Mouse (Mus musculus) liver, embryonic 14.5 days (tissue): ENCODE results near the gene Rab6b. TPM values are rescaled to one million over a fixed set of nuclear protein-coding genes. Genes with fewer than 3 reads are reported as not detected.

ENCODE experiments used
- ATAC-seq: fragments of 200-750 bp; cut with Nextera tagmentation; 2 replicates; pipeline ENCODE4 v1.8.0; 2017; ENCODE audit warnings: moderate number of reproducible peaks, mild to moderate bottlenecking, moderate library complexity; ENCODE audit not compliant: insufficient read depth
- DNase-seq, 3 experiments: peaks; one replicate each; pipeline ENCODE4 v3.0.0-alpha.2; 2012 to 2013; ENCODE audit warnings: low read depth in 3 of 3, low spot score in 3 of 3
- H3K27ac ChIP-seq: fragments of 300-500 bp; sonication (generic); 2 replicates; pipeline ENCODE4 v1.5.1; 2014; ENCODE audit warnings: moderate library complexity, mild to moderate bottlenecking, control low read depth, inconsistent platforms
- H3K27me3 ChIP-seq: fragments of 300-500 bp; sonication (generic); 2 replicates; pipeline ENCODE4 v1.6.1; 2014; ENCODE audit warnings: mild to moderate bottlenecking, low read length, moderate library complexity; ENCODE audit not compliant: control insufficient read depth, insufficient read depth
- H3K36me3 ChIP-seq: fragments of 300-500 bp; sonication (generic); replicated peaks from 2 replicates; pipeline ENCODE4 v1.6.1; 2014; ENCODE audit warnings: low read depth; ENCODE audit not compliant: control insufficient read depth, insufficient read depth
- H3K4me1 ChIP-seq, 2 experiments: fragments of 200-500 bp in 1 of 2; fragments of 300-500 bp in 1 of 2; sonication (generic) in 1 of 2; replicated peaks; 2 replicates each; pipeline ENCODE4 v1.6.1; 2012 to 2014; ENCODE audit warnings: antibody characterized with exemption in 1 of 2, inconsistent platforms in 1 of 2, low read length in 1 of 2; ENCODE audit not compliant: control insufficient read depth in 2 of 2, insufficient read depth in 2 of 2
- H3K4me2 ChIP-seq: fragments of 300-500 bp; sonication (generic); 2 replicates; pipeline ENCODE4 v1.6.1; 2014; ENCODE audit warnings: low read depth, mild to moderate bottlenecking, control low read depth, moderate library complexity
- H3K4me3 ChIP-seq, 2 experiments: fragments of 200-500 bp in 1 of 2; fragments of 300-500 bp in 1 of 2; sonication (generic) in 1 of 2; 2 replicates each; pipeline ENCODE4 v1.5.1; 2012 to 2014; ENCODE audit warnings: low read depth in 2 of 2, low read length in 2 of 2, mild to moderate bottlenecking in 2 of 2, control low read depth in 1 of 2, inconsistent platforms in 1 of 2, moderate library complexity in 1 of 2; ENCODE audit not compliant: insufficient read depth in 1 of 2
- H3K9ac ChIP-seq: fragments of 300-500 bp; sonication (generic); replicated peaks from 2 replicates; pipeline ENCODE4 v1.6.1; 2014; ENCODE audit warnings: mild to moderate bottlenecking, control low read depth, moderate library complexity
- H3K9me3 ChIP-seq: fragments of 300-500 bp; sonication (generic); 2 replicates; pipeline ENCODE4 v1.6.1; 2016; ENCODE audit warnings: low read length, mixed read lengths; ENCODE audit not compliant: control insufficient read depth
- CTCF ChIP-seq: IDR thresholded peaks from 2 replicates; pipeline ENCODE4 v1.5.1; 2016; ENCODE audit warnings: antibody characterized with exemption, low read depth, control low read depth
- EP300 ChIP-seq: IDR thresholded peaks from 2 replicates; pipeline ENCODE4 v1.6.1; 2016; ENCODE audit warnings: antibody characterized with exemption, low read depth
- WGBS: fragments of 180-500 bp; shearing (Covaris S2); extraction: QIAGEN DNeasy Blood & Tissue Kit; methylation state at CpG from one replicate; pipeline ENCODE4 v1.1.7; 2014; ENCODE audit not compliant: insufficient replicate concordance; 5-methylcytosine and 5-hydroxymethylcytosine counted together
- polyA plus RNA-seq, 2 experiments: library from polyadenylated mRNA; depleted of rRNA in 1 of 2; stranded (reverse) in 1 of 2; unstranded in 1 of 2; fragments of >200 nt; fragmentation: Nextera tagmentation in 1 of 2; extraction: Ambion mirVana in 1 of 2; gene quantifications; 2 replicates each; pipeline versions ENCODE4 v1.2.1 to v1.2.3; 2012 to 2014

Gene Rab6b
- polyA plus RNA-seq, 2 experiments, result 0.11 TPM; not detected in 1

DNA sequence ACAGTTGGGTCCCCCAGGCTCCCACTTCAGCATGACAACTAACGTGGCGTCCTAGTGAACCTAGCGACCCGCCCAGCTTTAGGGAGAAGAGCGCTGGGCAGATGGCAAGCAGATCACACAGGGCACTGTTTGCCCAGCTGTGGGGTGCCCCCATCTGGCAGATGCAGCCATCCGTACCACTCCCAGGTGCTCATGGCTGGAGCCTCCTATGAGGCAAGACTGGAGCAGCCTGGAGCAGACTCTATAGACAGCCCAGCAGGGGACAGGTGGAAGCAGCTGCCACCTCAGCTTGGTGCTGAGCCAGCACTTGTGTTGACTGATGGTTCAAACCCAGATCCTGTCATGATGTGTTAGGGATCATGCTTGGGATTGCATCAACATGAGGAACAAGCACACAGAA is 56.5 kb downstream of the Rab6b start:
- no peak overlapping the region for H3K4me2 ChIP-seq
- H3K27me3 ChIP-seq, result no peaks in the 10 kb centered on the region
- H3K27ac ChIP-seq, result no peak overlapping the region
- H3K9me3 ChIP-seq, result no peaks in the 10 kb centered on the region
- no peaks in the 10 kb centered on the region for H3K4me1 ChIP-seq
- ATAC-seq (no peak), DNase-seq (no peak)
- no peaks in the 10 kb centered on the region for H3K36me3 ChIP-seq
- 66% methylated on average over 6 of the region's 6 CpGs for WGBS
- H3K9ac ChIP-seq, result no peak overlapping the region
- no peak for TF ChIP-seq EP300
- no peak for TF ChIP-seq CTCF
- H3K4me3 ChIP-seq, result no peak overlapping the region

DNA sequence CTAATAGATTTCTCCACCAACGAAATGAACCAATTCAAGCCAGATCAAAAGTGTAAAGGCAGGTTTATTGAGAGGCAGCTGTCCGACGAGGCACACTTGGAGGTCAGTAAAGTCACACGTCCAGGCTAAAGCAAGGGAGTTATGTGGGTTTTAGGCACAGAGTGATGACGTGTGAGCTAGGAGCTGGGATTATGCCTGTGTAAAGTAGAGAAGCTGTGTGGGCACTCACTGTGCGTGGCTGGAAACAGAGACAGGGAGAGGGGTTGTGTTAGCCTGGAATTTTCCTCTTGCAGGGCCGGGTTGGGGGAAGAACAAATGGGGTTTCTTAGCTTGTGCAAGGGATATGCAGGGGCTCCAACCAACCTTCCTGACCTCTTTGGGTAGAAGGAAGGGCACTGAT is 57.2 kb downstream of the Rab6b start:
- Histone ChIP-seq H3K36me3 (no peaks in the 10 kb centered on the region), H3K4me3 (no peak overlapping the region), H3K9ac (no peak overlapping the region), H3K4me2 (no peak overlapping the region), H3K27ac (no peak overlapping the region), H3K9me3 (no peaks in the 10 kb centered on the region), H3K4me1 (no peaks in the 10 kb centered on the region), H3K27me3 (no peaks in the 10 kb centered on the region)
- TF ChIP-seq CTCF (no peak), EP300 (no peak)
- DNase-seq (no peak), ATAC-seq (no peak)
- 58% methylated on average over 7 of the region's 7 CpGs for WGBS

DNA sequence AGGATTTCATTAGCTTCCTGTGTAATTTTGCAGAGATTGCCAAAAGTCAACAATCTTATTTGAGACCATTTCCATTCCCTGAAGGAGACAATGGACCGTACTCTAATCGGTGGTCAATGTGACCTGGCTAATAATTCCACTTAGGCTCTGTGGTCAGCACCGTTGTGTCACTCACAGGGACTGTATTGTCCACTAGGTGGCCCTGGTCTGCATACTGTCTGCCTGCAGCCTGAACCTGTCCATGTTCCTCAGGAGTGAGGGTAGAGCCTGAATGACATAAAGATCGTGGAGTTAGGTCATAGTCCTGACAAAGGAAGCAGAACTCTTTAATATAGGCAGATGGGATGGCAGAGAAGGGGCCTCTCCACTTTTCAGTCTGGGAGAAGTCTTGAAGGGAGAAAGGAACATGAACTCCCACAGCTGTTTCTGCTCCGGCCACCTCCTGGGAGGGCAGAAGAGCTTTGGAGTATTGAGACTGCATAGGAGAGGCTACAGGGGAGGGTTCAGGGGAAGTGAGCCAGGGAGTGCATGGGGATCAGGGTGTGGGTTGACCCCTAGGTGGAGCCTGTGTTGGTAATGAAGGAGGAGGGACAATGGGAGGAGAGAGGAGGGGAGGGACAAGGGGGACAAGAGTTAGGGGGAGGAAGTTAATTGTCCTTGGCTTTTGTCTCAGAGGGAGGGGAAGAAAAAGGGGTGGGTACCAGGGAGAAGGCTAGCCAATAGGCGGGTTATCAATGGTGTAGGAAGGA is 63.4 kb downstream of the Rab6b start:
- ATAC-seq, result no peak
- Histone ChIP-seq H3K4me1 (no peaks in the 10 kb centered on the region), H3K36me3 (no peaks in the 10 kb centered on the region), H3K4me2 (no peak overlapping the region), H3K9ac (no peak overlapping the region), H3K27ac (no peak overlapping the region), H3K9me3 (no peaks in the 10 kb centered on the region), H3K27me3 (no peaks in the 10 kb centered on the region), H3K4me3 (no peak overlapping the region)
- DNase-seq, result no peak
- WGBS, result 37% methylated on average over 6 of the region's 6 CpGs
- no peak for TF ChIP-seq EP300
- peak; percentile 77 for TF ChIP-seq CTCF

DNA sequence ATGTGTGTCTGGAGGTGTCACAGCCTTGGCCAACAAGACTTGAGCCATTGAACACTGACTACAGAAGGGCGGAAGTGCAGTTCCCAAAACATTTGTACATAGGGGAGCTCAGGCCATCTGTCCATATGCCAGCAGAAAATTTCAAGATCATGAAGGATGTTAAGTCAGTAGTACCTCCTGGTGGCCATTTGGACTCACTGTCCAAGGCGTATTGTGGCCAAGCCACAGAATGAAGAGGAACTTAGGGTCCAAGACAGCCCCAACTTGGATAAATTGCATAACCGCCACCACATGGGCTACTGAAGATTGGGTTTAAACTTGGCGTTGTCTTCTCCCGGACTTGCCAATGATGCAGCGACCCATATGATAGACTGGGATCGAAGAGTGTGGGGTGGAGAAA is 64.1 kb downstream of the Rab6b start:
- peaks cover 4% of the 10 kb centered on the region in 2 experiments for H3K4me1 ChIP-seq
- no peaks in the 10 kb centered on the region for H3K36me3 ChIP-seq
- no peaks in the 10 kb centered on the region for H3K27me3 ChIP-seq
- no peak overlapping the region for H3K27ac ChIP-seq
- H3K4me2 ChIP-seq, result no peak overlapping the region
- DNase-seq (no peak), ATAC-seq (no peak)
- no peak overlapping the region for H3K4me3 ChIP-seq
- no peaks in the 10 kb centered on the region for H3K9me3 ChIP-seq
- WGBS, result 76% methylated on average over 7 of the region's 7 CpGs
- H3K9ac ChIP-seq, result no peak overlapping the region
- TF ChIP-seq EP300 (no peak), CTCF (no peak)

DNA sequence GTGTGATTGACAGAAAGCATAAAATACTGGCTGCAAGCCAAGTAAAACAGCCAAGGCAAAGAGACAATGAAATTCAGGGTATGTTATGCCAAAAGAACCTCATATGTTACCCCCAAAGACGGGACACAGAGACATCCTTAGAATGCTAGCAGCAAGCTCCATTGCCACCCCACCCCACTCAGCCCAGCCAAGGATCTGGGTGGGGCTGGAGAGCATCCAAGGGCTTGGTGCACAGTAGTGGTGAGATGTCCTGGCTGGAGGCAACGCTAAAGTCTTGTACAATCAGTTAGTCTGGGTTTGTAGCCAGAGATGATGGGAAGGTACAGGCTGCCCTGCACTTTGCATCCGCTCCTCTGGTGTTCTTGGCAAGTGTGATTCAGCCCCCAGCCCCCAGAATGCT is 68.7 kb downstream of the Rab6b start:
- no peak for ATAC-seq
- peak overlapping the region; percentile 54 to 80 for H3K4me3 ChIP-seq
- H3K27ac ChIP-seq, result no peak overlapping the region
- H3K27me3 ChIP-seq, result no peaks in the 10 kb centered on the region; the same call in 1 of the 2 replicates
- no peak overlapping the region; the same call in 1 of the 2 replicates for H3K9ac ChIP-seq
- H3K9me3 ChIP-seq, result no peaks in the 10 kb centered on the region
- WGBS, result 47% methylated on average over 3 of the region's 3 CpGs
- peaks cover 4 to 8% of the 10 kb centered on the region in 2 experiments for H3K4me1 ChIP-seq
- DNase-seq, result no peak
- no peaks in the 10 kb centered on the region for H3K36me3 ChIP-seq
- TF ChIP-seq EP300 (no peak), CTCF (no peak)
- H3K4me2 ChIP-seq, result peak overlapping the region; percentile 67
